Mouse (Mus musculus): ENCODE measurements around the gene Reep3. TPM values are rescaled to one million over a fixed set of nuclear protein-coding genes. Genes with fewer than 3 reads are reported as not detected.

Gene Reep3
- total and polyA plus RNA-seq, 3 experiments, result 21.8 to 23.3 (median 23.2) TPM

GRCm38 (mm10) chr10:67055867-67056856 lies 40.6 kb downstream of the Reep3 start:
- H3K9ac ChIP-seq (ENCODE audit: insufficient read depth, low read depth), result no peak overlapping the region
- in situ Hi-C loops (cut with MboI; ENCODE audit: low pct_ligation_motif_present, low pct_unique_long_range_greater_than_20kb, low sequenced_read_pairs), result no loop called here
- no peak for DNase-seq (ENCODE audit: extremely low read depth)
- H3K4me2 ChIP-seq (ENCODE audit: insufficient read depth, low read depth, poor library complexity, severe bottlenecking), result no peak overlapping the region
- peaks cover 14 to 18% of the 10 kb centered on the region in 2 experiments for H3K36me3 ChIP-seq (replicated peaks in 1 of 2; ENCODE audit: control insufficient read depth in 1 of 2, insufficient read depth in 1 of 2, low read length in 1 of 2)
- H3K4me1 ChIP-seq (ENCODE audit: control insufficient read depth in 1 of 2, insufficient read depth in 2 of 2), result peaks cover 10 to 38% of the 10 kb centered on the region in 2 experiments
- dilution Hi-C loops (cut with MboI; ENCODE audit: extremely low pct_ligation_motif_present, extremely low pct_unique_long_range_greater_than_20kb, low sequenced_read_pairs), result no loop called here
- no peak for TF ChIP-seq JUND (conservative IDR thresholded peaks at IDR 0.05; ENCODE audit: low read depth, low read length)
- no peak for TF ChIP-seq MXI1 (IDR thresholded peaks at IDR 0.05; ENCODE audit: low read depth, low read length)
- TF ChIP-seq SMC3 (IDR thresholded peaks at IDR 0.05; ENCODE audit: low read depth, low read length), result no peak
- no peak for TF ChIP-seq JUN (IDR thresholded peaks at IDR 0.05; ENCODE audit: insufficient read depth, low read depth, low read length)
- TF ChIP-seq POLR2AphosphoS2 (IDR thresholded peaks at IDR 0.05; ENCODE audit: low read depth, low read length), result no peak
- TF ChIP-seq RCOR1 (conservative IDR thresholded peaks at IDR 0.05; ENCODE audit: low read depth, low read length), result no peak
- peaks cover 45% of the 10 kb centered on the region for H3K79me2 ChIP-seq (replicated peaks; ENCODE audit: control insufficient read depth, extremely low read depth, insufficient read depth, poor library complexity, severe bottlenecking)
- no peaks in the 10 kb centered on the region for H3K27me3 ChIP-seq (replicated peaks)
- H3K4me3 ChIP-seq (replicated peaks in 1 of 3; ENCODE audit: low read depth in 2 of 3, low read length in 2 of 3, poor library complexity in 1 of 3), result no peak overlapping the region
- H3K9me3 ChIP-seq (replicated peaks; ENCODE audit: low read length), result no peaks in the 10 kb centered on the region
- no peak overlapping the region for H3K27ac ChIP-seq (ENCODE audit: insufficient read depth, low read depth)

GRCm38 (mm10) chr10:67053475-67053874 lies 43.3 kb downstream of the Reep3 start:
- H3K27me3 ChIP-seq (replicated peaks), result no peaks in the 10 kb centered on the region
- in situ Hi-C loops (cut with MboI; ENCODE audit: low pct_ligation_motif_present, low pct_unique_long_range_greater_than_20kb, low sequenced_read_pairs) (no loop called here), dilution Hi-C loops (cut with MboI; ENCODE audit: extremely low pct_ligation_motif_present, extremely low pct_unique_long_range_greater_than_20kb, low sequenced_read_pairs) (no loop called here)
- peak overlapping the region; percentile 44; the same call in 1 of the 2 replicates for H3K4me2 ChIP-seq (ENCODE audit: insufficient read depth, low read depth, poor library complexity, severe bottlenecking)
- peaks cover 9 to 14% of the 10 kb centered on the region in 2 experiments for H3K36me3 ChIP-seq (replicated peaks in 1 of 2; ENCODE audit: control insufficient read depth in 1 of 2, insufficient read depth in 1 of 2, low read length in 1 of 2)
- H3K9ac ChIP-seq (ENCODE audit: insufficient read depth, low read depth), result no peak overlapping the region
- no peak overlapping the region for H3K4me3 ChIP-seq (replicated peaks in 1 of 3; ENCODE audit: low read depth in 2 of 3, low read length in 2 of 3, poor library complexity in 1 of 3)
- peak overlapping the region; percentile 20; the same call in 1 of the 2 replicates for H3K27ac ChIP-seq (ENCODE audit: insufficient read depth, low read depth)
- H3K4me1 ChIP-seq (ENCODE audit: control insufficient read depth in 1 of 2, insufficient read depth in 2 of 2), result peaks cover 16 to 51% of the 10 kb centered on the region in 2 experiments
- TF ChIP-seq CHD1 (IDR thresholded peaks at IDR 0.05; ENCODE audit: low read depth, low read length), result 0 out of 2 replicates have a peak, but pooled peaks have one; percentile 4
- TF ChIP-seq ZNF384 (IDR thresholded peaks at IDR 0.05; ENCODE audit: low read depth, low read length), result no peak
- no peak for DNase-seq (ENCODE audit: extremely low read depth)
- H3K9me3 ChIP-seq (replicated peaks; ENCODE audit: low read length), result no peaks in the 10 kb centered on the region
- H3K79me2 ChIP-seq (replicated peaks; ENCODE audit: control insufficient read depth, extremely low read depth, insufficient read depth, poor library complexity, severe bottlenecking), result peaks cover 58% of the 10 kb centered on the region

- dilution Hi-C loops (cut with MboI; ENCODE audit: extremely low pct_ligation_motif_present, extremely low pct_unique_long_range_greater_than_20kb, low sequenced_read_pairs), result no loop called here
- in situ Hi-C loops (cut with MboI; ENCODE audit: low pct_ligation_motif_present, low pct_unique_long_range_greater_than_20kb, low sequenced_read_pairs), result no loop called here
- no peaks in the 10 kb centered on the region for H3K27me3 ChIP-seq (replicated peaks)
- peak overlapping the region; percentile 82 for H3K27ac ChIP-seq (ENCODE audit: insufficient read depth, low read depth)
- H3K9ac ChIP-seq (ENCODE audit: insufficient read depth, low read depth), result peak overlapping the region; percentile 63
- H3K79me2 ChIP-seq (replicated peaks; ENCODE audit: control insufficient read depth, extremely low read depth, insufficient read depth, poor library complexity, severe bottlenecking), result peaks cover 62% of the 10 kb centered on the region
- no peaks in the 10 kb centered on the region for H3K9me3 ChIP-seq (replicated peaks; ENCODE audit: low read length)
- DNase-seq (ENCODE audit: extremely low read depth), result peak; percentile 41
- no peak overlapping the region for H3K4me3 ChIP-seq (replicated peaks in 1 of 3; ENCODE audit: low read depth in 2 of 3, low read length in 2 of 3, poor library complexity in 1 of 3)
- H3K4me1 ChIP-seq (ENCODE audit: control insufficient read depth in 1 of 2, insufficient read depth in 2 of 2), result peaks cover 16 to 60% of the 10 kb centered on the region in 2 experiments
- H3K36me3 ChIP-seq (replicated peaks in 1 of 2; ENCODE audit: control insufficient read depth in 1 of 2, insufficient read depth in 1 of 2, low read length in 1 of 2), result peaks cover 4 to 9% of the 10 kb centered on the region in 2 experiments
- H3K4me2 ChIP-seq (ENCODE audit: insufficient read depth, low read depth, poor library complexity, severe bottlenecking), result peak overlapping the region; percentile 94
- TF ChIP-seq IRF4 (IDR thresholded peaks at IDR 0.05; ENCODE audit: low read depth, low read length), result peak; percentile 37; the same call in 1 of the 2 replicates
- peak; percentile 35; the same call in 1 of the 2 replicates for TF ChIP-seq ETS1 (conservative IDR thresholded peaks at IDR 0.05; ENCODE audit: low read depth, low read length)
- no peak for TF ChIP-seq E2F4 (IDR thresholded peaks at IDR 0.05; ENCODE audit: insufficient replicate concordance, low read depth, low read length)
- TF ChIP-seq USF1 (IDR thresholded peaks at IDR 0.05; ENCODE audit: low read depth, low read length), result no peak
These were observed 44.3 kb downstream of the Reep3 start for GRCm38 (mm10) chr10:67052429-67052828.

Data from CH12.LX (cell line).